Mouse (Mus musculus): Measurements from ENCODE around the gene 1700067K01Rik.

DNA sequence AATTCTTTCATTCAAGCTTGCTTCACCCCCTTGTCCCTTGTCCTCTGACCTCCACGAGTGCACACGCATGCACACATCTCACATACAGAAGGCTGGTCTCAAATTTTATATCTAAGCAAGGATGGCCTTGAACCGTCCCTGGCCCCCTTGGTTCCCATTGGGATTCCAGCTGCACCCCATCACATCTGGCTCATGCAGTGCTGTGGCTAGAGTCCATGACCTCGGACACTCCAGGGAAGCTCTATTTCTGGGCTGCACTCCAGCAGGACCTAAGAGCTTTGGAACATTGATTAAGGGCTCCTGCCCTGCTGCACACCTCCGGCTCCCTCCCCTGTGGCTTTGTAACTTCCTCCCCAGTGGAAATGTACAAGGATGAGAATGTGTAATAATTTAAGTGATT, 36.7 kb downstream of the 1700067K01Rik start:
- TF ChIP-seq EP300 (IDR thresholded peaks at IDR 0.05) (no peak), CTCF (IDR thresholded peaks at IDR 0.05) (no peak)

Measured in lung, postnatal 0 days (tissue).